ENCODE assay signal across 19 mouse cellular contexts in genomic region chr9:89946830-89947229, GRCm38 (mm10). TPM values are rescaled to one million over a fixed set of nuclear protein-coding genes. Genes with fewer than 3 reads are reported as not detected.
"Had no signal": no experiment of that assay in that cellular context is flagged by ENCODE, and none has a peak within 500 bp of the region (broad histone marks: within the 10 kb centered on the region; RNA-seq: fewer than 3 reads in every experiment).

No protein-coding gene starts in this region.

- H3K27ac ChIP-seq: kidney, postnatal 0 days; liver, embryonic 14.5 days; lung, embryonic 15.5 days; midbrain, embryonic 10.5 days; neural tube, embryonic 13.5 days had no signal

- H3K9me3 ChIP-seq: lung, embryonic 15.5 days; midbrain, embryonic 10.5 days; neural tube, embryonic 13.5 days had no signal

- H3K27me3 ChIP-seq: lung, embryonic 15.5 days; neural tube, embryonic 13.5 days had no signal

- ATAC-seq: intestine, postnatal 0 days had no signal

- H3K4me3 ChIP-seq: lung, embryonic 15.5 days; midbrain, embryonic 10.5 days; neural tube, embryonic 13.5 days had no signal

- H3K4me1 ChIP-seq: midbrain, embryonic 10.5 days; neural tube, embryonic 13.5 days had no signal

- H3K36me3 ChIP-seq: lung, embryonic 15.5 days; midbrain, embryonic 10.5 days; neural tube, embryonic 13.5 days had no signal

- H3K9ac ChIP-seq: liver, embryonic 14.5 days; lung, embryonic 15.5 days; neural tube, embryonic 13.5 days had no signal

- DNase-seq: kidney, adult 2 months; kidney, postnatal 25 days; left cerebral cortex, postnatal 4 days; lung, adult 18-20 months; lung, postnatal 14 days; lung, postnatal 4 days; midbrain, embryonic 14.5 days; right cerebral cortex, postnatal 4 days; thymus, adult 2 months; thymus, postnatal 14 days; thymus, postnatal 4 days had no signal

- H3K4me2 ChIP-seq: lung, embryonic 15.5 days; neural tube, embryonic 13.5 days had no signal

RNA-seq across cellular contexts. Expression of gene Rasgrf1, which starts 37.1 kb away (rescaled TPM):
- total RNA-seq: megakaryocyte, adult 5-6 weeks had no signal
- polyA plus RNA-seq: intestine, postnatal 0 days; liver, adult 2 months had no signal
